Mouse (Mus musculus) left cerebral cortex, adult 11 months (tissue): ENCODE measurements around the gene Izumo3.
"Not testable (repeated sequence)": the region's sequence is repeated elsewhere in the genome, so short reads cannot be mapped to it uniquely, and the experiment has no call there.

Experiments
- DNase-seq: peaks from one replicate; pipeline ENCODE4 v3.0.0; 2022; ENCODE audit warnings: low spot score

Izumo3 gene

GRCm38 (mm10) chr4:92147134-92147533, at the start of gene Izumo3:
Gene Izumo3, minus strand, starts transcription at chr4:92147234.
- no peak for DNase-seq

GRCm38 (mm10) chr4:92191649-92192048, 44.6 kb upstream of the Izumo3 start, which contains the start of gene Gm12666:
Gene Gm12666, minus strand, starts transcription at chr4:92191749.
- DNase-seq: not testable (repeated sequence)

- DNase-seq: no peak
Observed at GRCm38 (mm10) chr4:92152646-92153045, 5.6 kb upstream of the Izumo3 start.

GRCm38 (mm10) chr4:92111390-92111988, 35.5 kb downstream of the Izumo3 start:
- no peak for DNase-seq

GRCm38 (mm10) chr4:92097386-92097785, 49.6 kb downstream of the Izumo3 start:
- DNase-seq: no peak

GRCm38 (mm10) chr4:92095951-92096350, 51.1 kb downstream of the Izumo3 start:
- no peak for DNase-seq
